9 mouse cellular contexts compared by ENCODE assay signal in genomic region chr1:78820176-78820575, GRCm38 (mm10). TPM values are rescaled to one million over a fixed set of nuclear protein-coding genes. Genes with fewer than 3 reads are reported as not detected.
DNase-seq lines count a peak whose midpoint lies in the region; ATAC-seq lines count a peak whose summit lies in the region.
"Had no signal": no experiment of that assay in that cellular context is flagged by ENCODE, and none has a peak within 500 bp of the region (broad histone marks: within the 10 kb centered on the region; RNA-seq: fewer than 3 reads in every experiment).

No protein-coding gene starts in this region.

- no peaks in the 10 kb centered on the region for H3K36me3 ChIP-seq in kidney, embryonic 16.5 days (ENCODE audit: insufficient read depth, low read length)
- no peaks in the 10 kb centered on the region for H3K36me3 ChIP-seq in stomach, embryonic 14.5 days (ENCODE audit: control insufficient read depth, insufficient read depth, low read length)
- H3K36me3 ChIP-seq: midbrain, embryonic 13.5 days had no signal

- 45% methylated on average over 8 of the region's 8 CpGs for WGBS in kidney, embryonic 16.5 days
- 57% methylated on average over 8 of the region's 8 CpGs for WGBS in stomach, embryonic 14.5 days

- H3K27me3 ChIP-seq in kidney, embryonic 16.5 days (ENCODE audit: insufficient read depth, low read length), result no peaks in the 10 kb centered on the region
- H3K27me3 ChIP-seq in stomach, embryonic 14.5 days (ENCODE audit: control insufficient read depth, insufficient read depth, low read length), result no peaks in the 10 kb centered on the region
- H3K27me3 ChIP-seq: midbrain, embryonic 13.5 days had no signal

- no peak overlapping the region; the same call in 1 of the 2 replicates for H3K4me2 ChIP-seq in kidney, embryonic 16.5 days (replicated peaks; ENCODE audit: low read depth, low read length)
- 0 out of 2 replicates have a peak overlapping the region, but pooled peaks have one; percentile 0 for H3K4me2 ChIP-seq in stomach, embryonic 14.5 days (replicated peaks; ENCODE audit: low read depth, low read length)
- H3K4me2 ChIP-seq: midbrain, embryonic 13.5 days had no signal

- no peak overlapping the region for H3K9ac ChIP-seq in kidney, embryonic 16.5 days (replicated peaks; ENCODE audit: low read length)
- H3K9ac ChIP-seq in stomach, embryonic 14.5 days (replicated peaks; ENCODE audit: low read depth, low read length), result no peak overlapping the region
- H3K9ac ChIP-seq: midbrain, embryonic 13.5 days had no signal

- peak overlapping the region; percentile 87 for H3K27ac ChIP-seq in kidney, embryonic 16.5 days (ENCODE audit: low read length)
- H3K27ac ChIP-seq in stomach, embryonic 14.5 days (ENCODE audit: low read length), result peak overlapping the region; percentile 86
- H3K27ac ChIP-seq: midbrain, embryonic 13.5 days had no signal

- ATAC-seq in kidney, embryonic 16.5 days (ENCODE audit: low FRiP score, low TSS enrichment), result no peak
- no peak for ATAC-seq in stomach, embryonic 14.5 days (ENCODE audit: insufficient number of reproducible peaks, insufficient read depth, low FRiP score, low read depth)
- ATAC-seq in cerebellum, adult (ENCODE audit: insufficient number of reproducible peaks, low FRiP score, low TSS enrichment), result no peak
- ATAC-seq: midbrain, embryonic 13.5 days had no signal

- intact Hi-C loops in gastrocnemius, postnatal 14 days (cut with DNase I; ENCODE audit: low total_unique reads), result no loop called here

- no peak overlapping the region for H3K4me3 ChIP-seq in kidney, embryonic 16.5 days (ENCODE audit: low read length)
- no peak overlapping the region for H3K4me3 ChIP-seq in stomach, embryonic 14.5 days (ENCODE audit: low read depth, low read length)
- H3K4me3 ChIP-seq: midbrain, embryonic 13.5 days had no signal

- no peaks in the 10 kb centered on the region for H3K9me3 ChIP-seq in kidney, embryonic 16.5 days (ENCODE audit: low read length)
- H3K9me3 ChIP-seq in stomach, embryonic 14.5 days (ENCODE audit: control insufficient read depth, low read depth, low read length), result no peaks in the 10 kb centered on the region
- H3K9me3 ChIP-seq: midbrain, embryonic 13.5 days had no signal

- no peak for DNase-seq in kidney, postnatal 36 days
- DNase-seq in gastrocnemius, postnatal 14 days, result peak; percentile 61
- peak; percentile 58 for DNase-seq in heart, postnatal 4 days
- DNase-seq in thymus, postnatal 14 days, result no peak
- DNase-seq in thymus, postnatal 10 days (ENCODE audit: low spot score in 2 of 2), result no peak

- H3K4me1 ChIP-seq in kidney, embryonic 16.5 days (ENCODE audit: insufficient read depth, low read length), result peaks cover 34% of the 10 kb centered on the region
- peaks cover 31% of the 10 kb centered on the region for H3K4me1 ChIP-seq in stomach, embryonic 14.5 days (ENCODE audit: control insufficient read depth, insufficient read depth, low read length)

RNA-seq across cellular contexts. Expression of gene Kcne4, which starts 3.6 kb away (rescaled TPM):
- 9.8 and 10.6 TPM in 2 replicates for polyA plus RNA-seq in kidney, embryonic 16.5 days (2015; fragmentation: Nextera tagmentation; extraction: Ambion mirVana)
- total RNA-seq in gastrocnemius, postnatal 14 days (2021), result 1 to 10 TPM; 1.5 to 2.3 TPM
- 1 to 10 TPM; 4.3 to 4.9 TPM for total RNA-seq in heart, postnatal 4 days (2021)
- 6.6 and 7.9 TPM in 2 replicates for polyA plus RNA-seq in stomach, embryonic 14.5 days (2014; fragmentation: Nextera tagmentation; extraction: Ambion mirVana)

Comparison
In these comparisons a context has a peak if more than half of its experiments do, and no peak if none do; other contexts are left out.
1. DNase-seq: peak in gastrocnemius, postnatal 14 days (single experiment) and heart, postnatal 4 days (single experiment); none in kidney, postnatal 36 days (0 of 2), thymus, postnatal 14 days (single experiment) and thymus, postnatal 10 days (0 of 2).